Mouse (Mus musculus): ENCODE measurements around the gene Rhod.

DNA sequence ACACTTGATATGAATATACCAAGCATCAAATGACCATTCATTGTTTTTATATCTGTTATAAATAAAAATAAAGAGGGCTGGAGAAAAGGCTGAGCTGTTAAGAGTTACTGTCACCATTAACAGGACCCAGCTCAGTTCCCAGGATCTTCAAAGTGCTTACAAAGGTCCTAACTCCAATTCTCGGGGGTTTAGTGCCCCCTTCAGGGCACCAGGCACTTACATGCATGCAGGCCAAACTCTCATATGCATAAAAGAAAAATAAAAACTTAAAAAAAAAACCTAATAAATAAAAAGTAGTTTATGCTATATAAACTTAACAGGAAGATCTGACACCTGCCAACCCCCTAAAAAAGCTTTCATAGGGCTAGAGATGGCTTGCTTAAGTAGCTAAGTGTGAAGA, 54.9 kb downstream of the Rhod start:
- TF ChIP-seq CTCF (IDR thresholded peaks at IDR 0.05; ENCODE audit: low read depth) (no peak), EP300 (IDR thresholded peaks at IDR 0.05; ENCODE audit: low read depth) (no peak)

Data from heart, postnatal 0 days (tissue).